Mouse (Mus musculus) CH12.LX (cell line): Measurements from ENCODE around the gene Myom3.

Experiments used
- CHD2 ChIP-seq: IDR thresholded peaks from 2 replicates; pipeline ENCODE4 v1.6.1; 2011; ENCODE audit warnings: low read length, improper control_type of control experiment
- CTCF ChIP-seq, 2 experiments: IDR thresholded peaks in 1 of 2; conservative IDR thresholded peaks in 1 of 2; 2 replicates each; pipeline ENCODE4 v1.5.1; 2011 to 2012; ENCODE audit warnings: low read depth in 2 of 2, low read length in 2 of 2, improper control_type of control experiment in 1 of 2, inconsistent platforms in 1 of 2, mild to moderate bottlenecking in 1 of 2, moderate library complexity in 1 of 2
- E2F4 ChIP-seq: IDR thresholded peaks from 2 replicates; pipeline ENCODE4 v1.6.1; 2011; ENCODE audit warnings: low read depth, low read length, improper control_type of control experiment; ENCODE audit not compliant: insufficient replicate concordance
- ELF1 ChIP-seq: IDR thresholded peaks from 2 replicates; pipeline ENCODE4 v1.6.1; 2014; ENCODE audit warnings: low read depth, mild to moderate bottlenecking, inconsistent platforms, low read length, improper control_type of control experiment
- KAT2A ChIP-seq: IDR thresholded peaks from 2 replicates; pipeline ENCODE4 v1.6.1; 2012; ENCODE audit warnings: low read length, improper control_type of control experiment, inconsistent platforms; ENCODE audit not compliant: insufficient replicate concordance
- MYC ChIP-seq: IDR thresholded peaks from 2 replicates; pipeline ENCODE4 v1.6.1; 2011; ENCODE audit warnings: low read depth, mild to moderate bottlenecking, improper control_type of control experiment, low read length
- PAX5 ChIP-seq: IDR thresholded peaks from 2 replicates; pipeline ENCODE4 v1.6.1; 2012; ENCODE audit warnings: low read length, inconsistent platforms, mixed read lengths
- POLR2A ChIP-seq: IDR thresholded peaks from 2 replicates; pipeline ENCODE4 v1.6.1; 2011; ENCODE audit warnings: low read depth, mild to moderate bottlenecking, improper control_type of control experiment, low read length
- TBP ChIP-seq: conservative IDR thresholded peaks from 2 replicates; pipeline ENCODE4 v1.6.1; 2011; ENCODE audit warnings: low read depth, low read length, improper control_type of control experiment
- USF1 ChIP-seq: IDR thresholded peaks from 2 replicates; pipeline ENCODE4 v1.6.1; 2014; ENCODE audit warnings: low read depth, mild to moderate bottlenecking, inconsistent platforms, low read length, improper control_type of control experiment
- ZC3H11A ChIP-seq: IDR thresholded peaks from 2 replicates; pipeline ENCODE4 v1.6.1; 2012; ENCODE audit warnings: low read depth, mild to moderate bottlenecking, inconsistent platforms, low read length, improper control_type of control experiment

- TF ChIP-seq CHD2: no peak
- no peak for TF ChIP-seq ELF1
- TF ChIP-seq CTCF (conservative IDR thresholded peaks at IDR 0.05 in 1 of 2, IDR thresholded peaks at IDR 0.05 in 1 of 2; ENCODE audit: low read depth in 2 of 2, low read length in 2 of 2): no peak
- no peak for TF ChIP-seq MYC
- no peak for TF ChIP-seq TBP
- no peak for TF ChIP-seq PAX5
- no peak for TF ChIP-seq KAT2A
- no peak for TF ChIP-seq USF1
- no peak for TF ChIP-seq ZC3H11A
- no peak for TF ChIP-seq POLR2A
- no peak for TF ChIP-seq E2F4
These were observed 44.7 kb downstream of the Myom3 start for GRCm38 (mm10) chr4:135804169-135804568.
